Mouse (Mus musculus) neutrophil, adult 5-6 weeks (primary cell): ENCODE results near the gene Tnnc2. TPM values are rescaled to one million over a fixed set of nuclear protein-coding genes. Genes with fewer than 3 reads are reported as not detected.

Source experiments
- ATAC-seq: fragments of 151-379, 151-347 bp; 2 replicates; pipeline ENCODE4 v1.8.0; 2017; ENCODE audit warnings: mild to moderate bottlenecking, moderate TSS enrichment; ENCODE audit not compliant: insufficient number of reproducible peaks, poor library complexity, low FRiP score, severe bottlenecking; ENCODE audit errors: extremely low read depth
- total RNA-seq: library from RNA; stranded (forward); fragments of 200-1000 nt; gene quantifications from 2 replicates; pipeline ENCODE4 v1.2.3, GENCODE M21; 2017

Tnnc2 gene
- total RNA-seq, 1 experiment from 2014 or later, result not detected

- ATAC-seq, result no peak
Measured at GRCm38 (mm10) chr2:164752454-164752853, 27.3 kb downstream of the Tnnc2 start.

- no peak for ATAC-seq
Measured at GRCm38 (mm10) chr2:164748991-164749390, 30.8 kb downstream of the Tnnc2 start.

- ATAC-seq, result no peak
Measured at GRCm38 (mm10) chr2:164748191-164748590, 31.6 kb downstream of the Tnnc2 start.

GRCm38 (mm10) chr2:164746693-164747092 is 33.1 kb downstream of the Tnnc2 start:
- no peak for ATAC-seq

GRCm38 (mm10) chr2:164745843-164746479 is 33.8 kb downstream of the Tnnc2 start, which contains the start of the genes Wfdc3 and Dnttip1:
TSS of gene Wfdc3 (minus strand) at chr2:164745931.
TSS of gene Dnttip1 (plus strand) at chr2:164745983.
- ATAC-seq, result peak; percentile 77

GRCm38 (mm10) chr2:164744987-164745386 is 34.8 kb downstream of the Tnnc2 start:
- no peak for ATAC-seq

- no peak for ATAC-seq
Measured at GRCm38 (mm10) chr2:164739876-164740275, 39.9 kb downstream of the Tnnc2 start.

GRCm38 (mm10) chr2:164737377-164738090 is 42.2 kb downstream of the Tnnc2 start:
- no peak for ATAC-seq

- no peak for ATAC-seq
Measured at GRCm38 (mm10) chr2:164735446-164735845, 44.3 kb downstream of the Tnnc2 start.

GRCm38 (mm10) chr2:164734839-164735238 is 44.9 kb downstream of the Tnnc2 start:
- ATAC-seq, result no peak

- ATAC-seq, result no peak
Measured at GRCm38 (mm10) chr2:164733259-164733658, 46.5 kb downstream of the Tnnc2 start.

GRCm38 (mm10) chr2:164731719-164732118 is 48.0 kb downstream of the Tnnc2 start:
- ATAC-seq, result no peak

Other genes starting within 250 kb of the Tnnc2 start
- gene Wfdc2, start 217.6 kb downstream of the Tnnc2 start, total RNA-seq, result not detected in 2 replicates
- gene Spint3, start 206.5 kb downstream of the Tnnc2 start, total RNA-seq, result not detected in 2 replicates
- not detected in 2 replicates for gene Wfdc6a, start 194.5 kb downstream of the Tnnc2 start, total RNA-seq
- not detected in 2 replicates for gene Eppin, start 186.4 kb downstream of the Tnnc2 start, total RNA-seq
- gene Wfdc6b, start 166.4 kb downstream of the Tnnc2 start, total RNA-seq, result not detected in 2 replicates
- not detected in 2 replicates for gene Wfdc8, start 166.3 kb downstream of the Tnnc2 start, total RNA-seq
- not detected in 2 replicates for gene Wfdc16, start 141.2 kb downstream of the Tnnc2 start, total RNA-seq
- not detected in 2 replicates for gene Wfdc10, start 123.9 kb downstream of the Tnnc2 start, total RNA-seq
- not detected in 2 replicates for gene Wfdc9, start 123.4 kb downstream of the Tnnc2 start, total RNA-seq
- not detected in 2 replicates for gene Wfdc11, start 105.9 kb downstream of the Tnnc2 start, total RNA-seq
- not detected in 2 replicates for gene Wfdc13, start 94.9 kb downstream of the Tnnc2 start, total RNA-seq
- gene Spint4, start 81.5 kb downstream of the Tnnc2 start, total RNA-seq, result not detected in 2 replicates
- gene Spint5, start 64.7 kb downstream of the Tnnc2 start, total RNA-seq, result not detected in 2 replicates
- gene Wfdc3, start 34.0 kb downstream of the Tnnc2 start, total RNA-seq, result 0.58 TPM in 1 of 2 replicates, not detected in the other
- gene Dnttip1, start 34.0 kb downstream of the Tnnc2 start, total RNA-seq, result 20.0 and 26.7 TPM in 2 replicates
- 2.8 and 3.7 TPM in 2 replicates for gene Ube2c, start 10.1 kb downstream of the Tnnc2 start, total RNA-seq
- gene Snx21, start 5.9 kb upstream of the Tnnc2 start, total RNA-seq, result 1.6 and 2.6 TPM in 2 replicates
- gene Acot8, start 24.9 kb upstream of the Tnnc2 start, total RNA-seq, result 35.4 and 39.3 TPM in 2 replicates
- gene Zswim3, start 25.1 kb upstream of the Tnnc2 start, total RNA-seq, result 3.8 and 3.9 TPM in 2 replicates
- 1.8 and 2.9 TPM in 2 replicates for gene Zswim1, start 42.7 kb upstream of the Tnnc2 start, total RNA-seq
- not detected in 2 replicates for gene Spata25, start 48.6 kb upstream of the Tnnc2 start, total RNA-seq
- gene Ctsa, start 52.9 kb upstream of the Tnnc2 start, total RNA-seq, result 314 and 340 TPM in 2 replicates
- gene Neurl2, start 53.5 kb upstream of the Tnnc2 start, total RNA-seq, result 1.4 and 4.1 TPM in 2 replicates
- 8.0 and 11.2 TPM in 2 replicates for gene Pltp, start 77.7 kb upstream of the Tnnc2 start, total RNA-seq
- gene Pcif1, start 99.3 kb upstream of the Tnnc2 start, total RNA-seq, result 59.3 and 66.9 TPM in 2 replicates
- gene Zfp335, start 131.8 kb upstream of the Tnnc2 start, total RNA-seq, result 28.2 and 30.4 TPM in 2 replicates
- 611 and 622 TPM in 2 replicates for gene Mmp9, start 160.8 kb upstream of the Tnnc2 start, total RNA-seq
- 0.98 and 1.7 TPM in 2 replicates for gene Slc12a5, start 180.8 kb upstream of the Tnnc2 start, total RNA-seq